Mouse (Mus musculus) olfactory bulb, adult 2 months (tissue): ENCODE data around the gene Lgals2. TPM values are rescaled to one million over a fixed set of nuclear protein-coding genes. Genes with fewer than 3 reads are reported as not detected.

Source experiments
- H3K27ac ChIP-seq: fragments of 200-500 bp; 2 replicates; pipeline ENCODE4 v1.5.1; 2012; ENCODE audit warnings: low read depth, low read length; ENCODE audit not compliant: insufficient read depth
- H3K4me1 ChIP-seq: fragments of 200-500 bp; 2 replicates; pipeline ENCODE4 v1.6.1; 2012; ENCODE audit warnings: low read length; ENCODE audit not compliant: control insufficient read depth, insufficient read depth
- H3K4me3 ChIP-seq: fragments of 200-500 bp; 2 replicates; pipeline ENCODE4 v1.5.1; 2012; ENCODE audit warnings: mild to moderate bottlenecking, low read depth, low read length, moderate library complexity; ENCODE audit not compliant: insufficient read depth
- CTCF ChIP-seq: fragments of 200-500 bp; IDR thresholded peaks from 2 replicates; pipeline ENCODE4 v1.5.1; 2012; ENCODE audit warnings: low read depth, mild to moderate bottlenecking, low read length, moderate library complexity; ENCODE audit not compliant: insufficient read depth
- POLR2A ChIP-seq: fragments of 200-500 bp; IDR thresholded peaks from 2 replicates; pipeline ENCODE4 v1.6.1; 2012; ENCODE audit warnings: mild to moderate bottlenecking, low read depth, low read length, moderate library complexity; ENCODE audit not compliant: insufficient read depth
- WGBS: fragments of 180-500 bp; shearing (Covaris S2); methylation state at CpG from one replicate; pipeline ENCODE4 v1.1.7; 2018; 5-methylcytosine and 5-hydroxymethylcytosine counted together
- polyA plus RNA-seq: library from polyadenylated mRNA; stranded (reverse); fragments of >200 nt; gene quantifications from 2 replicates; pipeline ENCODE4 v1.2.4, GENCODE M21; 2012; ENCODE audit warnings: low replicate concordance; ENCODE audit not compliant: missing spikeins, insufficient read depth, insufficient read length

Lgals2 gene
- polyA plus RNA-seq, 1 experiment, result not detected

- Histone ChIP-seq H3K27ac (no peak overlapping the region), H3K4me3 (peak overlapping the region; percentile 48), H3K4me1 (peaks cover 38% of the 10 kb centered on the region)
- WGBS, result 5% methylated on average over 67 of the region's 67 CpGs
- TF ChIP-seq CTCF (no peak), POLR2A (no peak)
These were observed 53.2 kb downstream of the Lgals2 start for GRCm38 (mm10) chr15:78801971-78802741.

GRCm38 (mm10) chr15:78801571-78801970 lies 53.8 kb downstream of the Lgals2 start:
- Histone ChIP-seq H3K27ac (no peak overlapping the region), H3K4me3 (peak overlapping the region; percentile 48; the same call in 1 of the 2 replicates), H3K4me1 (peaks cover 39% of the 10 kb centered on the region)
- WGBS, result 88% methylated on average over 9 of the region's 9 CpGs
- TF ChIP-seq CTCF, result no peak
- no peak for TF ChIP-seq POLR2A

Other genes starting within 250 kb of the Lgals2 start
- gene Elfn2, start 136.8 kb downstream of the Lgals2 start, polyA plus RNA-seq, result not detected in 2 replicates
- gene Mfng, start 82.1 kb downstream of the Lgals2 start, polyA plus RNA-seq, result not detected in 2 replicates
- gene Card10, start 52.5 kb downstream of the Lgals2 start, polyA plus RNA-seq, result not detected in 2 replicates
- not detected in 2 replicates for gene Cdc42ep1, start 12.9 kb downstream of the Lgals2 start, polyA plus RNA-seq
- not detected in 2 replicates for gene Gga1, start 21.7 kb upstream of the Lgals2 start, polyA plus RNA-seq
- gene Gm49510, start 44.1 kb upstream of the Lgals2 start, polyA plus RNA-seq, result not detected in 2 replicates
- gene Sh3bp1, start 44.2 kb upstream of the Lgals2 start, polyA plus RNA-seq, result not detected in 2 replicates
- not detected in 2 replicates for gene Pdxp, start 58.4 kb upstream of the Lgals2 start, polyA plus RNA-seq
- gene Lgals1, start 71.2 kb upstream of the Lgals2 start, polyA plus RNA-seq, result not detected in 2 replicates
- not detected in 2 replicates for gene Nol12, start 79.4 kb upstream of the Lgals2 start, polyA plus RNA-seq
- gene Triobp, start 92.2 kb upstream of the Lgals2 start, polyA plus RNA-seq, result not detected in 2 replicates
- not detected in 2 replicates for gene H1f0, start 172.9 kb upstream of the Lgals2 start, polyA plus RNA-seq
- gene Galr3, start 186.4 kb upstream of the Lgals2 start, polyA plus RNA-seq, result not detected in 2 replicates
- gene Ankrd54, start 207.4 kb upstream of the Lgals2 start, polyA plus RNA-seq, result not detected in 2 replicates
- not detected in 2 replicates for gene Eif3l, start 219.7 kb upstream of the Lgals2 start, polyA plus RNA-seq